Mouse (Mus musculus) monocyte, adult 5-6 weeks (primary cell): ENCODE data around the gene Pax5. TPM values are rescaled to one million over a fixed set of nuclear protein-coding genes. Genes with fewer than 3 reads are reported as not detected.

Experiments
- ATAC-seq: fragments of 153-309, 156-312 bp; replicated peaks from 2 replicates; pipeline ENCODE4 v1.8.0; 2017; ENCODE audit warnings: mild to moderate bottlenecking; ENCODE audit not compliant: low TSS enrichment, insufficient number of reproducible peaks, severe bottlenecking, poor library complexity, low FRiP score
- total RNA-seq: library from RNA; stranded (forward); fragments of 200-1000, 200-491, 200-594 nt; gene quantifications from 3 replicates; pipeline ENCODE4 v1.2.3, GENCODE M21; 2017

Pax5 gene
- total RNA-seq, 1 experiment from 2014 or later: 11.9 TPM

DNA sequence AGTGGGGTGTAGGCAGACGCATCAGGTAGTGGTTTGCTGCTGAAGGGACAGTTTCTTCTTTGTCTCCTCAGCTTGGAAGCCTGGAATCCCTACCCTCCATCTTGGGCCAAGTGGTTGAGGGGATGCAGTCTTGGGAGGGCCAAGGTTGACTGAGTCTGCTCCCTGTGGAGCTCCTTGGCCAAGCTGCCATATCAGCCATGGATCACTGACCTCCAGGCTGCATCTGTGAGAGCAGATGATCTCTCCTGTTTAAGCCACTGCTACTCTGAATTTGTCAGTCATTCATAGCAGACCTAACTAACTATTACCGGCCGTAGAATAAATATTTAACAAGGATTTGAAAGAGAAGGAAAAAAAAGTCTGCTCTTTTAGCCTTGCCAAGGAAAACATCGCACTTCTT is 196.3 kb downstream of the Pax5 start:
- no peak for ATAC-seq

DNA sequence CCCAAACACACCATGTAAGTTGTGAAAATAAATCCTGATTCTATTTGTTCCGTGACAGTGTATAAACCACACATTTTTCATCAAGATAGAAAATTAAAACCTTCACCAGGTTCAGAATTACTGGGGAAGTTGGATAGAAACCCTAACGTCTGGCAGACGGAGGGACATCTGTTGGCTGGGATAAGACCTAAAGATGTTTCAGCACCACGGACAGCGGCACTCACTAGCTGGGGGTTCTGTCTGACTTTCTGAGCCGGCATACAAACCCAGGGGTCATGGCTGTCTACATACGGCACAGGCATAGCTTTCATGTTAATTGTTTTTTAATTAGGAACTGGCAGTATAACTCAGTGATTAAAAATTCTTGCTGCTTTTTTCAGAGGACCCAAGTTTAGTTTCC is 198.6 kb downstream of the Pax5 start:
- no peak for ATAC-seq

DNA sequence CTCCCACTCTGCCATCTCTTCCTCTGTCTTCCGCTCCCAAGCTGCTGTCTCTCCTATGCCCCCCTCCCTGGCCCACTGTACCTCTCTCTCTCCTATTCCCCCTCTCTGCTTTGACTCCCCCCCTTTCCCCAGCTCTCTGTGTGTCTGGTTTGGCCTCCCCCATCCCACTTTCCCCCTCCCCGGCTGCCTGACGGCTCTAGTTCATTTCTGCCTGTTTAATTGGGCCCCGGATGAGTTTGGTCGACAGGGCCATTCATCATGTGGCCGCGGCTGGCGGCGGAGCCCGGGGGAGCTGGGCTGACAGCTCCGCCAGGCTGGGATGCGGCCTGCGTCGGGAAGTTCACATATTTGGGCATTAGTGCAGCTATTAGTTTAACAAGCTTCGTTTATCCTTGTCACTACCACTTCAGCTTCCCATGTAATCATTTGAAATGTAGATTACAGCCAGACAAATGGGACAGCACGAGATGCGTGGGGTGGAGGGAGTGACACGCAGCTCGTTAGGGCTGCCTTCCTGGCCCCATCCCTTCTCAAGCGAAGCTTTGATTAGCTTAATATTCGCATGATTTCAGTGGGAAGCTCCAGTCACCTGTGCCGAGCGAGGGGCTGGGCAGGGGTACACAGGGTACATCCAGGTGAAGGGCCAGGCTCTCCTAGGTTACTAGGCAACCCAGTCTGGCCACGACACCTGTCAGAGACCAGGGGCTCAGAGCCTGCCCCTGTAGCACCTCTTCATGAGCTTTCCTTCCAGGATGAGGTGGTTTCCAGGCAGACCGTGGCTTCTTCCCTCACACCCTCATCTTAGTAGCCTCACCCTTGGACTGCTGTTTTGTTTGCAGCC is 201.7 kb downstream of the Pax5 start:
- ATAC-seq: no peak

DNA sequence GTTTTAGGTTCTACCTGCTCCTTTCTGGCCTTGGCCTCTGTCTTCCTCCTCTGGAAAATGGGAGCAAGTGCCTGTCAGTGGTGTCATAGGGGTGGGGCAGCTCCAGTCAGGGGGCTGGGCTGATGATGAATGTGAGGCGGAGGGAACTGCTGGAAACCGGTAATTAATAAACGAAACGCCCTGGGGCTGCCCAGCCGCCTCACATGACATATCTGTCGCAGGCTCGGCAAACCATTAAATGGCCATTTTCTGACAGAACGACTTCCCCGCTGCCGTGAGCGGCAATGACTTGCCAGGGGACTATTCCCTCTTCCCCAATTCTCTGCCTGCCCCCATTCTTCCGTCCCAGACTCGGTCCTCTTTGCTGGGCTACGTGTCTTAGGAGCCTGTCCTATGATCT is 202.4 kb downstream of the Pax5 start:
- no peak for ATAC-seq

DNA sequence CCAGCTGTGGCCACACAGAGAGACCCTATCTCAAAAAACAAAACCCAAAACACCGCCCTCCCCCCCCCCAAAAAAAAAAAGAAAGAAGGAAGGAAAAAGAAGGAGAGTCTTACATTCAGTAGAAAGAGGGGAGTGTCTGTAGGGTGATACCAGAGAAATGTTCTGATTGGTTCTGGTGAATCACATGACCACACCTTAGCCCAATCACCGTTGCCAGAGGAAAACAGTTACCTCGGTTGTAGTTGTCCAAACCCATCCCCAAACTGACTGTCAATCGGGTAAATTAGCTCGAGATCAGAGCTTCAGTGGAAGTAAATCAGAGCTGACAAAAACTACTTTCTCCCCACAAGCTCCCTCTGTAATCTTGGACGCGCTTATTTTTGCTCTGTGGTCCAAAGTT is 205.3 kb downstream of the Pax5 start:
- ATAC-seq: no peak

DNA sequence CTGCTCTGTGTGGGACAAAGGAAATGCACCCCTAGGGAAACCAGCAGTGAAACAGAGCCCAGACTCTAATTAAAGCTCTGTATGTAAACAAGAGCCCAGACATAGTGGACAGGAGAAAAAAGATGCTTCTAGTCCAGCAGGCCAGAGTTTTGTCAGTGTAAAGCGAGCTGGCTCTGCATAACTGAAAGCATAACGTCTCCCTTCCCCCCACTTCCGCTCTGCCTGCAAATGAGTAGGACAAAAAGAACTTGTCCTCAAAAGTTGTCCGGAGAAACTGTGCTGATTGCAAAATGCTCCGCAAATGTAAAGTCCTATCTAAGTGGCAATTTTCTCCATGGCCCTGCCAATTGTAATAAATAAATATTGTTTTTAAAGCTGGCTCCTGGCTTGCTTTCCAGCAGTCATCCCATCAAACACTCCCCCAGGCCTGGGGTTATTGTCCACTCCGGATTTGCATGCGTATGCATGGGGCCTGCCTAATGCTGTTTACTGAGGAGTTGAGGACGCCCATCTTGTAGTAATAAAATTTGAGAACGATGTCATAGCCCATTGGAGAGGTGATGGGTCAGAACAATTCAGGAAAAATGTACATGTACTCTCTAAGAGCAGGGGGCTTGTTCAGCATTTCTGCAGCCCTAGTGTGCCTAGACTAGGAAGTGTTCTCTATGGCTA is 208.0 kb downstream of the Pax5 start:
- no peak for ATAC-seq

DNA sequence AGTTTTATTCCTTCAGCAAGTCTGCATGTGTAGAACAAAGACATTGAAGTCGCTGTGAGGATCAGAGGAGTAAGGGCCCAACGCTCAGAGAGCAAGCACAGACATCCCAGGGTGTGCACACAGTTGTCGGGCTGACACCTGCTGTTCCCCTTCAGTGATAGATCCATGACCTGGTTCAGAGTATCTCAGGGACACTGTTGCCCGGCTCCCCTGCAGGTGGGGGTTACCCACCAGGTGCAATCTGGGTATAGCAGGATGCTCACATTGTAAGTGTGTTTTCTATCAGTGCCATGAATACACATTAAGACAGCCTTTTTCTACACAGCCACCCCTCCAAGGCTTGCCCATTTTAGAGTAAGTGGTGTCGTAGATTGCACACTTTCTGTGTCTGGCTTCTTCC is 212.1 kb downstream of the Pax5 start:
- ATAC-seq: no peak

DNA sequence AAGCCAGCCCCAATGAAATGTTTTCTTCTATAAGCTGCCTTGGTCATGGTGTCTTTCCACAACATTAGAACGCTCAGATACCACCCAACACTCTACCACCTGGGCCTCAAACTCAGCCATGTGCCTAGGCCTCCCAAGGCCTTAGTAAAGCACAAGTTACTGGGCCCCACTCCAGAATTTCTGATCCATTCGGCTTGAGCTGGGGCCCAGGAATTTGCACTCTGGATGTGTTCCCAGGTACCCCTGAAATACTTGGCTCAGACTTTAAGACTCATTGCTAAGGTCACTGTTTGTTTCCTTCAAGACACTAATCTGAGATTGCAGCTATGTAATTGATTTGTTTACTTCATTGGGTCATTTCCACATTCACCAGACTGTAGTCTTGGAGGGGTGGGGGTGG is 214.5 kb downstream of the Pax5 start:
- ATAC-seq: no peak

DNA sequence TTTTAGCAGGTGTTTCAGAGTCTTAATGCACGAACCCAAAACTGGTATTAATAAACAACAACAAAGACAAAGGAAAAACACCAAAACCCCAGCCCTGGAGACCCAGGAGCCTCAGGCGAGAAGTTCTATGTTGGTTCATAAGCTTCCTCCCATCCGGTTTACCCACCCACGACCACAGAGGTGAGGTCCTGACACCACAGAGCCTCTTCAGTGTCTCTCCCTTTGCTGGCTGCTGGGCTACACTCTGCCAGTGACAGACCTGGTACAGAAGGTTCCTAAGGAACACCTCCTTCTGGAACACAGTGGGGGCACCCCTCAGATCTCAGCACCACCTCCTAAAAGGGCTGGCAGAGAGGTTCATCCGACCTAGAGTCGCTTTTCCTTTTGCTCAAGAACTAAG is 216.5 kb downstream of the Pax5 start:
- ATAC-seq: no peak

DNA sequence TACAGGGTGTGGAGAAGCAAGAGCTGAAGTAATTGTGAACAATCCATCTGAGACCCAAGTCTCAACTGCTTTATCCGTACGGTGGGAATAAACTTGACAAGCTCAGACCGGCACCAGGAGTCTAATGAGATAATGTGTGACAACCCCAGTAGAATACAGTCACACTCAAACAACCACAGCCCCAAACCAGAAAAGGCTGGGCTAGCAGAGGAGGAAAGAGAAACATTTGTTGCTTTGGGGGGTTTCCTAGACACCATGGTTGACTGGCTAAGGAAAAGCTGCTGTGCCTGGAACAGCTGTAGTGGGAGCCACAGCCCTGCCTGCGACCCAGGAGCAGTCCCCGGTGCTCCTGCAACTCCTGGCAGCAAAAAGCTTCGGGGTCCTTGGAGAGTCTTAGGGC is 219.4 kb downstream of the Pax5 start:
- no peak for ATAC-seq

DNA sequence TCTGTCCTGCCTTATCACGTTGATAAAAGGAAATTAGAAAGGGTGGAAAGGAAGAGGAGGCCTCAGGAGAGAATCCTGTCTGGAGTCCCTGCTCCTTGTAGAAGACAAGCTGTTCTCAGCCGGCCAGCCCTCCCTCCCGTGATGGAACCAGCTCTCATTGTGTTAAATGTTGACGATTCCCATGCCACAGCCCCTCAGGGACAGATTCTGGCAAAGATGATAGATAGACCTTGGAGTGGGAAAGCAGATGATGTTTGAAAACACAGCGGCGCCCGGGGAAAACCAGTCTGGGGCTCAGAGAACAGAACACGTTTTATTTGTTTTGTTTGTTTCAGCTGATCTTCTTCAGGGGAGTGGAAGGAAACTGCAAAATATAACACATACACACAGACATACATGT is 221.6 kb downstream of the Pax5 start:
- ATAC-seq: no peak

DNA sequence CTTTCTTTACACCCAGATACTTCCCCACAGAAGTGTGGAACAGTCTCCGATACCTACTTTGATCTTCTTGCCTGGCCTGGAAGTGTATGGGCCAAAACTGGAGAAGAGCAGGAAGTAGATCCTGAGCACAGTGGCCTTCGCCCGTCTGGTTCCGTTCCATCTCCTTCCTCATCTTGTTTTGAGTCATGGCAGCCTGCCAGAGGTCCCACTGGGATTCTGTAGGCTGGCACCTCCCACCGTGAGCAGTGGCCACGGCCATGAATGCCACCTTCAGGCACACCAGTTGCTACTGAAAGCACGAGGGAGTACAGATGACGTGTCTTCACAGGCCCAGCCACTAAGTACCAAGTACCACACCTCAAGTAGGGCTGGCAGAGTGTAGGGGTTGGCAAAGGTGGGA is 222.1 kb downstream of the Pax5 start:
- ATAC-seq: no peak

DNA sequence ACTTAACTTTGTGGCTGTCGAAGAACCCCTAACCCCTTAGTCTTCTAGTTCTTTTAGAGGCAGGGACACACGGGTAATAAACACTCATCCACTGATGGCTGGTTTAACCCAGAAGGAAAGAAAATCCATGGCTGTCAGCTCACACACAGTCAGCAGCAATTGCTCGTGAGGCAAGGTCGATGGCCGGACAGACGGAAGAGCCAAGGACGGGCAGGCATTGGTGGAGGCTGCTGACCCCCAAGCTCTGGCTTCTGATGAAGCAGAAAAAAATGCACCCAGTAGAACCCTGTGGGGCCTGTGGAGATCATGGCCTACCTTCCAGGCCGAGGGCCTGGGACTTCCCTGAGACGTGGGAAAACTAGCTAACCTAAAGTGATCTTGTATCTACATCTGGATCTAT is 227.4 kb downstream of the Pax5 start:
- ATAC-seq: no peak

DNA sequence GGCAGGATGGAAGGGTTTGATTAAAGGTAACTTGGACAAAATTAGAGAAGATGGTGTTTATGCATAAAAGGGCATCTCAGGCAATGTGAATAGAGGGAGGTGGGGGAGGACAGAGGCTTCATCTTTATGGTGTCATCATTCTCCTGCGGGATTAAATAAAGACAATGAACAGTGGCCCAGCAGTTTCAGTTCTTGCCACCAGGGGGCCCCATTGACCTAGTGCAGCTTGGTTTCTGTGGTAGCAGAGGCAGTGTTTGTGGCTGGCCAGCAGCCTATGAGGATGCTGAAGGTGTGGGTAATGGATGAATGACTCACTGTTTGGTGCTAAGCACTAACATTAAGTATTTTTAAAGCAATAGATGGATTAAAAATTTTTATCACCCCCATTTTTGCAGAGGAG is 230.5 kb downstream of the Pax5 start:
- no peak for ATAC-seq

Other genes with a start within 250 kb of the Pax5 start
- 181 to 238 TPM (median 236 TPM) in 3 replicates for gene Zcchc7, start 45.4 kb upstream of the Pax5 start, total RNA-seq